Mouse (Mus musculus) heart, postnatal 0 days (tissue): ENCODE results near the gene AC124108.1. TPM values are rescaled to one million over a fixed set of nuclear protein-coding genes. Genes with fewer than 3 reads are reported as not detected.

Experiments used
- ATAC-seq: fragments of 200-750 bp; cut with Nextera tagmentation; 2 replicates; pipeline ENCODE4 v1.8.0; 2017; ENCODE audit warnings: low read depth, moderate number of reproducible peaks, moderate library complexity; ENCODE audit not compliant: insufficient read depth
- DNase-seq: peaks from one replicate; pipeline ENCODE4 v3.0.0-alpha.2; 2016; ENCODE audit warnings: low spot score
- H3K27ac ChIP-seq: fragments of 300-500 bp; sonication (generic); 2 replicates; pipeline ENCODE4 v1.5.1; 2014; ENCODE audit warnings: low read depth, mild to moderate bottlenecking
- H3K27me3 ChIP-seq: fragments of 300-500 bp; sonication (generic); 2 replicates; pipeline ENCODE4 v1.6.1; 2014; ENCODE audit warnings: low read length, mixed read lengths; ENCODE audit not compliant: control insufficient read depth, insufficient read depth
- H3K36me3 ChIP-seq: fragments of 300-500 bp; sonication (generic); replicated peaks from 2 replicates; pipeline ENCODE4 v1.6.1; 2014; ENCODE audit warnings: low read length, mixed read lengths; ENCODE audit not compliant: control insufficient read depth, insufficient read depth
- H3K4me1 ChIP-seq: fragments of 300-500 bp; sonication (generic); 2 replicates; pipeline ENCODE4 v1.6.1; 2014; ENCODE audit warnings: antibody characterized with exemption; ENCODE audit not compliant: control insufficient read depth, insufficient read depth
- H3K4me2 ChIP-seq: fragments of 300-500 bp; sonication (generic); 2 replicates; pipeline ENCODE4 v1.6.1; 2014; ENCODE audit warnings: low read depth, mild to moderate bottlenecking, low read length, moderate library complexity
- H3K4me3 ChIP-seq: fragments of 300-500 bp; sonication (generic); 2 replicates; pipeline ENCODE4 v1.5.1; 2014; ENCODE audit warnings: low read depth, low read length
- H3K9ac ChIP-seq: fragments of 300-500 bp; sonication (generic); replicated peaks from 2 replicates; pipeline ENCODE4 v1.6.1; 2014; ENCODE audit warnings: low read depth, low read length, mixed read lengths
- H3K9me3 ChIP-seq: fragments of 300-500 bp; sonication (generic); replicated peaks from 2 replicates; pipeline ENCODE4 v1.6.1; 2016; ENCODE audit warnings: low read length; ENCODE audit not compliant: control insufficient read depth
- CTCF ChIP-seq: IDR thresholded peaks from 2 replicates; pipeline ENCODE4 v1.5.1; 2016; ENCODE audit warnings: antibody characterized with exemption, control low read depth, low read depth
- EP300 ChIP-seq: IDR thresholded peaks from 2 replicates; pipeline ENCODE4 v1.6.1; 2016; ENCODE audit warnings: antibody characterized with exemption, low read depth
- WGBS: fragments of 180-500 bp; shearing (Covaris S2); extraction: QIAGEN DNeasy Blood & Tissue Kit; methylation state at CpG from one replicate; pipeline ENCODE4 v1.1.7; 2014; 5-methylcytosine and 5-hydroxymethylcytosine counted together
- microRNA counts: library from miRNA; unstranded; fragments of <30 nt; microRNA quantifications from one replicate; lab custom pipeline; 2015
- microRNA-seq: library from miRNA; unstranded; fragments of <30 nt; microRNA quantifications from one replicate; pipeline ENCODE4, GENCODE M21; 2016
- polyA plus RNA-seq: library from polyadenylated mRNA; unstranded; fragments of >200 nt; fragmentation: Nextera tagmentation; extraction: Ambion mirVana; gene quantifications from 2 replicates; pipeline ENCODE4 v1.2.1, GENCODE M21; 2015
- total RNA-seq: library from RNA; depleted of rRNA; stranded (reverse); fragments of >200 nt; gene quantifications from 2 replicates; pipeline ENCODE4 v1.2.3, GENCODE M21; 2014; ENCODE audit warnings: low replicate concordance; rRNA removed

Gene AC124108.1
- total and polyA plus RNA-seq, 2 experiments from 2014 or later = not detected

GRCm38 (mm10) chr1:132245010-132245409 is 53.8 kb downstream of the AC124108.1 start:
- no peaks in the 10 kb centered on the region for H3K4me1 ChIP-seq
- H3K9ac ChIP-seq = no peak overlapping the region
- H3K27ac ChIP-seq = no peak overlapping the region
- no peaks in the 10 kb centered on the region for H3K9me3 ChIP-seq
- no peak overlapping the region for H3K4me2 ChIP-seq
- H3K36me3 ChIP-seq = no peaks in the 10 kb centered on the region
- ATAC-seq (no peak), DNase-seq (no peak)
- no peak overlapping the region for H3K4me3 ChIP-seq
- no peak for TF ChIP-seq EP300
- TF ChIP-seq CTCF = no peak
- no peaks in the 10 kb centered on the region for H3K27me3 ChIP-seq
- 48% methylated on average over 5 of the region's 5 CpGs for WGBS

- 32% methylated on average over 6 of the region's 6 CpGs for WGBS
- no peak for ATAC-seq
Observed at GRCm38 (mm10) chr1:132246137-132246536, 54.9 kb downstream of the AC124108.1 start.

DNA sequence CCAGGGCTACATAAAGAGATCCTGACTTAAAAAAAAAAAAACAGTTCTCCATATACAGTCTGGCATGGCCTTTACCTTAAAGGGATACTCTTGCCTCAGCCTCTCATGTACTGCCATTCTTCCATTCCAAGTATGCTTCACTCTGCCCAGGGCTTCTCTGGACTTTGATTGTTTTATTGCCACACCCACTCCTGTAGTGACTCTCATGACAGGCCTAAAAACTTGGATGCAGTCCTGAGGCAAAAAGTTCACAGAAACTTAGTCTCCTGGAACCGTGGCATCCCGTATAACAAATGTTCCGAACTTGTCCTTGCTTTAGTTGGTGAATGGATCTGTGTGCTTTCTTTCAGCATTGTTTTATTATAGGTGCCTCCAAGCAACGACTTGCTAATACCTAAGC is 55.4 kb downstream of the AC124108.1 start:
- no peaks in the 10 kb centered on the region for H3K4me1 ChIP-seq
- WGBS = 88% methylated on average over 4 of the region's 4 CpGs
- H3K9me3 ChIP-seq = no peaks in the 10 kb centered on the region
- TF ChIP-seq CTCF (no peak), EP300 (no peak)
- DNase-seq (no peak), ATAC-seq (no peak)
- H3K4me3 ChIP-seq = no peak overlapping the region
- H3K27me3 ChIP-seq = no peaks in the 10 kb centered on the region
- no peak overlapping the region for H3K4me2 ChIP-seq
- no peak overlapping the region for H3K9ac ChIP-seq
- H3K36me3 ChIP-seq = no peaks in the 10 kb centered on the region
- no peak overlapping the region for H3K27ac ChIP-seq

More at GRCm38 (mm10) chr1:132246137-132246536, 54.9 kb downstream of the AC124108.1 start:
- Histone ChIP-seq H3K9me3 (no peaks in the 10 kb centered on the region), H3K27me3 (no peaks in the 10 kb centered on the region), H3K27ac (no peak overlapping the region), H3K4me3 (no peak overlapping the region), H3K4me2 (no peak overlapping the region), H3K4me1 (no peaks in the 10 kb centered on the region), H3K36me3 (no peaks in the 10 kb centered on the region), H3K9ac (no peak overlapping the region)
- TF ChIP-seq CTCF = no peak
- TF ChIP-seq EP300 = no peak
- DNase-seq = no peak

- ATAC-seq (no peak), DNase-seq (no peak)
- no peak overlapping the region for H3K9ac ChIP-seq
- H3K9me3 ChIP-seq = no peaks in the 10 kb centered on the region
- H3K27me3 ChIP-seq = no peaks in the 10 kb centered on the region
- no peak overlapping the region for H3K4me3 ChIP-seq
- TF ChIP-seq CTCF (no peak), EP300 (no peak)
- H3K4me1 ChIP-seq = no peaks in the 10 kb centered on the region
- no peak overlapping the region for H3K4me2 ChIP-seq
- no peak overlapping the region for H3K27ac ChIP-seq
- WGBS = 79% methylated on average over 6 of the region's 6 CpGs
- H3K36me3 ChIP-seq = no peaks in the 10 kb centered on the region
Observed at GRCm38 (mm10) chr1:132254467-132254866, 63.2 kb downstream of the AC124108.1 start.

MicroRNAs within 50 kb of the gene (microRNA counts, 519-probe panel; counts per million panel counts)
- microRNA mmu-miR-135b (lab: Ali Mortazavi, UCI) = not detected

Small RNA genes lying within 50 kb of the gene (microRNA-seq; reads per million reads assigned to microRNA genes)
- 23.7 reads per million, percentile 39 among the genes with 10 or more reads in this experiment for gene Mir135b

Other genes starting within 250 kb of the AC124108.1 start
- gene Slc45a3, start 228.5 kb upstream of the AC124108.1 start, total RNA-seq = 9.5 and 23.6 TPM in 2 replicates
- gene Slc45a3, start 228.5 kb upstream of the AC124108.1 start, polyA plus RNA-seq = 2.6 and 2.8 TPM in 2 replicates
- gene Elk4, start 183.8 kb upstream of the AC124108.1 start, total RNA-seq = 32.9 and 35.3 TPM in 2 replicates
- 10.5 and 13.3 TPM in 2 replicates for gene Elk4, start 183.8 kb upstream of the AC124108.1 start, polyA plus RNA-seq
- gene Mfsd4a, start 123.4 kb upstream of the AC124108.1 start, total RNA-seq = 4.4 and 4.5 TPM in 2 replicates
- gene Mfsd4a, start 123.4 kb upstream of the AC124108.1 start, polyA plus RNA-seq = 4.2 and 6.4 TPM in 2 replicates
- gene Cdk18, start 51.8 kb upstream of the AC124108.1 start, total RNA-seq = 4.0 and 6.2 TPM in 2 replicates
- 1.9 and 2.0 TPM in 2 replicates for gene Cdk18, start 51.8 kb upstream of the AC124108.1 start, polyA plus RNA-seq
- not detected in 2 replicates for gene Lemd1, start within 50 bp of the AC124108.1 start, total RNA-seq
- not detected in 2 replicates for gene Lemd1, start within 50 bp of the AC124108.1 start, polyA plus RNA-seq
- not detected in 2 replicates for gene Gm10188, start 38.3 kb downstream of the AC124108.1 start, total RNA-seq
- not detected in 2 replicates for gene Gm10188, start 38.3 kb downstream of the AC124108.1 start, polyA plus RNA-seq
- gene Klhdc8a, start 107.2 kb downstream of the AC124108.1 start, total RNA-seq = 0.12 and 2.3 TPM in 2 replicates
- 0.68 and 0.95 TPM in 2 replicates for gene Klhdc8a, start 107.2 kb downstream of the AC124108.1 start, polyA plus RNA-seq
- gene Nuak2, start 124.7 kb downstream of the AC124108.1 start, total RNA-seq = 0.76 and 2.6 TPM in 2 replicates
- 2.0 and 2.2 TPM in 2 replicates for gene Nuak2, start 124.7 kb downstream of the AC124108.1 start, polyA plus RNA-seq
- gene Tmcc2, start 199.8 kb downstream of the AC124108.1 start, total RNA-seq = 19.9 and 20.4 TPM in 2 replicates
- 4.6 and 6.5 TPM in 2 replicates for gene Tmcc2, start 199.8 kb downstream of the AC124108.1 start, polyA plus RNA-seq
- 6.7 and 37.6 TPM in 2 replicates for gene Dstyk, start 226.1 kb downstream of the AC124108.1 start, total RNA-seq
- 6.3 and 6.7 TPM in 2 replicates for gene Dstyk, start 226.1 kb downstream of the AC124108.1 start, polyA plus RNA-seq